Mouse (Mus musculus) erythroblast, adult 5-6 weeks (primary cell): ENCODE data around the gene Gsdma3. TPM values are rescaled to one million over a fixed set of nuclear protein-coding genes. Genes with fewer than 3 reads are reported as not detected.
"Not testable (repeated sequence)": the region's sequence is repeated elsewhere in the genome, so short reads cannot be mapped to it uniquely, and the experiment has no call there.

Source experiments
- ATAC-seq: replicated peaks from 2 replicates; pipeline ENCODE4 v1.8.0; 2016; ENCODE audit warnings: moderate number of reproducible peaks, mild to moderate bottlenecking, moderate TSS enrichment, inconsistent platforms; ENCODE audit not compliant: poor library complexity, low FRiP score, severe bottlenecking
- total RNA-seq, 2 experiments: library from RNA; stranded (forward) in 1 of 2; stranded (reverse) in 1 of 2; fragments of 150-400 nt in 1 of 2; fragments of 200-764, 138-1000 nt in 1 of 2; gene quantifications; 2 replicates each; pipeline versions ENCODE4 v1.2.3 to v1.2.4; 2015 to 2017; ENCODE audit warnings: low replicate concordance in 2 of 2

The Gsdma3 gene
- total RNA-seq, 2 experiments from 2014 or later, result not detected

GRCm38 (mm10) chr11:98655076-98655475 is 28.9 kb downstream of the Gsdma3 start:
- peak; percentile 82 for ATAC-seq

- ATAC-seq, result peak; percentile 87
These were observed 34.4 kb downstream of the Gsdma3 start for GRCm38 (mm10) chr11:98660517-98660916.

GRCm38 (mm10) chr11:98664091-98664490 is 37.9 kb downstream of the Gsdma3 start, which contains the start of gene Gsdma:
Gsdma (plus strand) TSS chr11:98664351.
- no peak for ATAC-seq

GRCm38 (mm10) chr11:98668984-98669383 is 42.8 kb downstream of the Gsdma3 start:
- no peak for ATAC-seq

GRCm38 (mm10) chr11:98671284-98671815 is 45.2 kb downstream of the Gsdma3 start:
- ATAC-seq, result no peak

- peak; percentile 81 for ATAC-seq
These were observed 45.7 kb downstream of the Gsdma3 start for GRCm38 (mm10) chr11:98671857-98672256.

GRCm38 (mm10) chr11:98672482-98672881 is 46.3 kb downstream of the Gsdma3 start:
- ATAC-seq, result no peak

- ATAC-seq, result peak; percentile 84
These were observed 47.0 kb downstream of the Gsdma3 start for GRCm38 (mm10) chr11:98673136-98673535.

GRCm38 (mm10) chr11:98675829-98676363 is 49.7 kb downstream of the Gsdma3 start:
- no peak for ATAC-seq

- ATAC-seq, result no peak
These were observed 53.9 kb downstream of the Gsdma3 start for GRCm38 (mm10) chr11:98680023-98680422.

GRCm38 (mm10) chr11:98680595-98680994 is 54.4 kb downstream of the Gsdma3 start:
- not testable (repeated sequence) for ATAC-seq

- ATAC-seq, result no peak
These were observed 55.0 kb downstream of the Gsdma3 start for GRCm38 (mm10) chr11:98681186-98681585.

GRCm38 (mm10) chr11:98681786-98682745 is 55.9 kb downstream of the Gsdma3 start, which contains the start of gene Psmd3:
Psmd3 (plus strand) TSS chr11:98682554.
- ATAC-seq, result peak; percentile 89

GRCm38 (mm10) chr11:98682811-98683210 is 56.7 kb downstream of the Gsdma3 start:
- ATAC-seq, result peak; percentile 23

GRCm38 (mm10) chr11:98685642-98686041 is 59.5 kb downstream of the Gsdma3 start:
- no peak for ATAC-seq

GRCm38 (mm10) chr11:98686976-98687375 is 60.8 kb downstream of the Gsdma3 start:
- ATAC-seq, result no peak

Other genes starting within 250 kb of the Gsdma3 start
- gene Tcap, start 242.5 kb upstream of the Gsdma3 start, total RNA-seq (2015; ENCODE audit: low replicate concordance), result not detected in 2 replicates
- not detected in 2 replicates for gene Tcap, start 242.5 kb upstream of the Gsdma3 start, total RNA-seq (2017; ENCODE audit: low replicate concordance)
- not detected in 2 replicates for gene Pnmt, start 239.9 kb upstream of the Gsdma3 start, total RNA-seq (2015; ENCODE audit: low replicate concordance)
- not detected in 2 replicates for gene Pnmt, start 239.9 kb upstream of the Gsdma3 start, total RNA-seq (2017; ENCODE audit: low replicate concordance)
- not detected in 2 replicates for gene Pgap3, start 225.9 kb upstream of the Gsdma3 start, total RNA-seq (2015; ENCODE audit: low replicate concordance)
- 0.56 TPM in 1 of 2 replicates, not detected in the other for gene Pgap3, start 225.9 kb upstream of the Gsdma3 start, total RNA-seq (2017; ENCODE audit: low replicate concordance)
- gene Erbb2, start 213.9 kb upstream of the Gsdma3 start, total RNA-seq (2015; ENCODE audit: low replicate concordance), result 0.21 TPM in 1 of 2 replicates, not detected in the other
- 0.28 TPM in 1 of 2 replicates, not detected in the other for gene Erbb2, start 213.9 kb upstream of the Gsdma3 start, total RNA-seq (2017; ENCODE audit: low replicate concordance)
- 13.4 and 19.9 TPM in 2 replicates for gene Mien1, start 187.4 kb upstream of the Gsdma3 start, total RNA-seq (2015; ENCODE audit: low replicate concordance)
- gene Mien1, start 187.4 kb upstream of the Gsdma3 start, total RNA-seq (2017; ENCODE audit: low replicate concordance), result 1.4 and 3.9 TPM in 2 replicates
- not detected in 2 replicates for gene Grb7, start 180.0 kb upstream of the Gsdma3 start, total RNA-seq (2015; ENCODE audit: low replicate concordance)
- not detected in 2 replicates for gene Grb7, start 180.0 kb upstream of the Gsdma3 start, total RNA-seq (2017; ENCODE audit: low replicate concordance)
- 2.7 and 3.1 TPM in 2 replicates for gene Ikzf3, start 80.3 kb upstream of the Gsdma3 start, total RNA-seq (2015; ENCODE audit: low replicate concordance)
- 1.4 and 2.6 TPM in 2 replicates for gene Ikzf3, start 80.3 kb upstream of the Gsdma3 start, total RNA-seq (2017; ENCODE audit: low replicate concordance)
- not detected in 2 replicates for gene Zpbp2, start 75.3 kb upstream of the Gsdma3 start, total RNA-seq (2015; ENCODE audit: low replicate concordance)
- 4.6 TPM in 1 of 2 replicates, not detected in the other for gene Zpbp2, start 75.3 kb upstream of the Gsdma3 start, total RNA-seq (2017; ENCODE audit: low replicate concordance)
- gene Ormdl3, start 39.0 kb upstream of the Gsdma3 start, total RNA-seq (2015; ENCODE audit: low replicate concordance), result 20.5 and 31.9 TPM in 2 replicates
- gene Ormdl3, start 39.0 kb upstream of the Gsdma3 start, total RNA-seq (2017; ENCODE audit: low replicate concordance), result 37.9 and 51.6 TPM in 2 replicates
- not detected in 2 replicates for gene Lrrc3c, start 28.1 kb upstream of the Gsdma3 start, total RNA-seq (2015; ENCODE audit: low replicate concordance)
- gene Lrrc3c, start 28.1 kb upstream of the Gsdma3 start, total RNA-seq (2017; ENCODE audit: low replicate concordance), result not detected in 2 replicates
- 1.0 and 2.5 TPM in 2 replicates for gene Gm12355, start 699 bp upstream of the Gsdma3 start, total RNA-seq (2015; ENCODE audit: low replicate concordance)
- gene Gm12355, start 699 bp upstream of the Gsdma3 start, total RNA-seq (2017; ENCODE audit: low replicate concordance), result 0.60 and 1.1 TPM in 2 replicates
- gene Gsdma2, start 20.4 kb downstream of the Gsdma3 start, total RNA-seq (2015; ENCODE audit: low replicate concordance), result not detected in 2 replicates
- gene Gsdma2, start 20.4 kb downstream of the Gsdma3 start, total RNA-seq (2017; ENCODE audit: low replicate concordance), result not detected in 2 replicates
- gene Gsdma, start 38.0 kb downstream of the Gsdma3 start, total RNA-seq (2015; ENCODE audit: low replicate concordance), result not detected in 2 replicates
- not detected in 2 replicates for gene Gsdma, start 38.0 kb downstream of the Gsdma3 start, total RNA-seq (2017; ENCODE audit: low replicate concordance)
- 10.2 and 14.2 TPM in 2 replicates for gene Psmd3, start 56.2 kb downstream of the Gsdma3 start, total RNA-seq (2015; ENCODE audit: low replicate concordance)
- 15.4 and 26.9 TPM in 2 replicates for gene Psmd3, start 56.2 kb downstream of the Gsdma3 start, total RNA-seq (2017; ENCODE audit: low replicate concordance)
- gene Csf3, start 74.9 kb downstream of the Gsdma3 start, total RNA-seq (2015; ENCODE audit: low replicate concordance), result not detected in 2 replicates
- gene Csf3, start 74.9 kb downstream of the Gsdma3 start, total RNA-seq (2017; ENCODE audit: low replicate concordance), result not detected in 2 replicates
- 8.8 and 17.3 TPM in 2 replicates for gene Med24, start 103.1 kb downstream of the Gsdma3 start, total RNA-seq (2015; ENCODE audit: low replicate concordance)
- 10.3 and 17.6 TPM in 2 replicates for gene Med24, start 103.1 kb downstream of the Gsdma3 start, total RNA-seq (2017; ENCODE audit: low replicate concordance)
- 1.9 and 5.0 TPM in 2 replicates for gene Thra, start 114.3 kb downstream of the Gsdma3 start, total RNA-seq (2015; ENCODE audit: low replicate concordance)
- 4.3 and 8.1 TPM in 2 replicates for gene Thra, start 114.3 kb downstream of the Gsdma3 start, total RNA-seq (2017; ENCODE audit: low replicate concordance)
- gene Nr1d1, start 149.0 kb downstream of the Gsdma3 start, total RNA-seq (2015; ENCODE audit: low replicate concordance), result not detected in 2 replicates
- 0.26 and 0.42 TPM in 2 replicates for gene Nr1d1, start 149.0 kb downstream of the Gsdma3 start, total RNA-seq (2017; ENCODE audit: low replicate concordance)
- gene Msl1, start 169.2 kb downstream of the Gsdma3 start, total RNA-seq (2015; ENCODE audit: low replicate concordance), result 30.3 and 42.7 TPM in 2 replicates
- 26.1 and 26.3 TPM in 2 replicates for gene Msl1, start 169.2 kb downstream of the Gsdma3 start, total RNA-seq (2017; ENCODE audit: low replicate concordance)
- gene Casc3, start 178.5 kb downstream of the Gsdma3 start, total RNA-seq (2015; ENCODE audit: low replicate concordance), result 20.0 and 23.6 TPM in 2 replicates
- 15.7 and 26.5 TPM in 2 replicates for gene Casc3, start 178.5 kb downstream of the Gsdma3 start, total RNA-seq (2017; ENCODE audit: low replicate concordance)
- gene Rapgefl1, start 210.4 kb downstream of the Gsdma3 start, total RNA-seq (2015; ENCODE audit: low replicate concordance), result not detected in 2 replicates
- gene Rapgefl1, start 210.4 kb downstream of the Gsdma3 start, total RNA-seq (2017; ENCODE audit: low replicate concordance), result 0.42 TPM in 1 of 2 replicates, not detected in the other
- gene Wipf2, start 237.3 kb downstream of the Gsdma3 start, total RNA-seq (2015; ENCODE audit: low replicate concordance), result 9.4 and 21.7 TPM in 2 replicates
- gene Wipf2, start 237.3 kb downstream of the Gsdma3 start, total RNA-seq (2017; ENCODE audit: low replicate concordance), result 6.4 and 8.2 TPM in 2 replicates